Mouse (Mus musculus) limb, embryonic 10.5 days (tissue): Measurements from ENCODE around the gene Pcid2. TPM values are rescaled to one million over a fixed set of nuclear protein-coding genes. Genes with fewer than 3 reads are reported as not detected.

Source experiments
- microRNA-seq: library from miRNA; unstranded; fragments of <30 nt; microRNA quantifications from one replicate; pipeline ENCODE4, GENCODE M21; 2017
- polyA plus RNA-seq: library from polyadenylated mRNA; unstranded; fragments of >200 nt; fragmentation: Nextera tagmentation; extraction: Ambion mirVana; gene quantifications from 2 replicates; pipeline ENCODE4 v1.2.1, GENCODE M21; 2016

Gene Pcid2
- polyA plus RNA-seq, 1 experiment from 2014 or later: 62.9 TPM

Small RNAs within 50 kb of the gene (microRNA-seq; reads per million reads assigned to microRNA genes)
- not detected for gene Mir7065

Other genes with a start within 250 kb of the Pcid2 start
- 5.7 and 10.3 TPM in 2 replicates for gene Mcf2l, start 231.7 kb downstream of the Pcid2 start, polyA plus RNA-seq
- gene F7, start 79.4 kb downstream of the Pcid2 start, polyA plus RNA-seq: not detected in 2 replicates
- 0.53 and 0.64 TPM in 2 replicates for gene F10, start 68.2 kb downstream of the Pcid2 start, polyA plus RNA-seq
- 0.20 and 0.33 TPM in 2 replicates for gene Proz, start 44.5 kb downstream of the Pcid2 start, polyA plus RNA-seq
- 92.4 and 104 TPM in 2 replicates for gene Cul4a, start 162 bp upstream of the Pcid2 start, polyA plus RNA-seq
- gene Lamp1, start 53.7 kb upstream of the Pcid2 start, polyA plus RNA-seq: 186 and 196 TPM in 2 replicates
- gene Grtp1, start 95.2 kb upstream of the Pcid2 start, polyA plus RNA-seq: 16.0 and 18.8 TPM in 2 replicates
- gene Adprhl1, start 148.7 kb upstream of the Pcid2 start, polyA plus RNA-seq: 0.14 TPM in 1 of 2 replicates, not detected in the other
- gene Dcun1d2, start 182.7 kb upstream of the Pcid2 start, polyA plus RNA-seq: 19.9 and 23.3 TPM in 2 replicates
- gene Tmco3, start 182.7 kb upstream of the Pcid2 start, polyA plus RNA-seq: 32.1 and 37.5 TPM in 2 replicates
- 183 and 197 TPM in 2 replicates for gene Tfdp1, start 233.3 kb upstream of the Pcid2 start, polyA plus RNA-seq